Mouse (Mus musculus): ENCODE results near the gene Acap1. TPM values are rescaled to one million over a fixed set of nuclear protein-coding genes. Genes with fewer than 3 reads are reported as not detected.

Gene Acap1
- total and polyA plus RNA-seq, 3 experiments = 39.6 to 70.9 (median 58.2) TPM

- Histone ChIP-seq H3K9me3 (replicated peaks; ENCODE audit: low read length) (no peaks in the 10 kb centered on the region), H3K4me2 (ENCODE audit: insufficient read depth, low read depth, poor library complexity, severe bottlenecking) (peak within 1 kb of the TSS; percentile 81), H3K4me3 (replicated peaks in 1 of 3; ENCODE audit: low read depth in 2 of 3, low read length in 2 of 3, poor library complexity in 1 of 3) (peak within 1 kb of the TSS; percentile 67 to 91 (median 79)), H3K36me3 (replicated peaks in 1 of 2; ENCODE audit: control insufficient read depth in 1 of 2, insufficient read depth in 1 of 2, low read length in 1 of 2) (peaks cover 82 to 92% of the 10 kb centered on the region in 2 experiments), H3K4me1 (ENCODE audit: control insufficient read depth in 1 of 2, insufficient read depth in 2 of 2) (peaks cover 21 to 54% of the 10 kb centered on the region in 2 experiments), H3K79me2 (replicated peaks; ENCODE audit: control insufficient read depth, extremely low read depth, insufficient read depth, poor library complexity, severe bottlenecking) (peaks cover 28% of the 10 kb centered on the region), H3K9ac (ENCODE audit: insufficient read depth, low read depth) (peak within 1 kb of the TSS; percentile 71), H3K27me3 (replicated peaks) (no peaks in the 10 kb centered on the region), H3K27ac (ENCODE audit: insufficient read depth, low read depth) (peak within 1 kb of the TSS; percentile 54)
- peak; percentile 97 for DNase-seq (ENCODE audit: extremely low read depth)
- dilution Hi-C loops (cut with MboI; ENCODE audit: extremely low pct_ligation_motif_present, extremely low pct_unique_long_range_greater_than_20kb, low sequenced_read_pairs) (no loop called here), in situ Hi-C loops (cut with MboI; ENCODE audit: low pct_ligation_motif_present, low pct_unique_long_range_greater_than_20kb, low sequenced_read_pairs) (no loop called here)
- TF ChIP-seq UBTF (IDR thresholded peaks at IDR 0.05; ENCODE audit: low read depth, low read length) (peak; percentile 75), USF1 (IDR thresholded peaks at IDR 0.05; ENCODE audit: low read depth, low read length) (peak; percentile 80), ELF1 (IDR thresholded peaks at IDR 0.05; ENCODE audit: low read depth, low read length) (peak; percentile 100), SMC3 (IDR thresholded peaks at IDR 0.05; ENCODE audit: low read depth, low read length) (no peak), ZKSCAN1 (IDR thresholded peaks at IDR 0.05; ENCODE audit: borderline replicate concordance, low read depth, low read length) (no peak), USF2 (conservative IDR thresholded peaks at IDR 0.05; ENCODE audit: low read depth, low read length) (peak; percentile 46; the same call in 1 of the 2 replicates), EP300 (IDR thresholded peaks at IDR 0.05; ENCODE audit: low read length) (no peak), JUND (conservative IDR thresholded peaks at IDR 0.05; ENCODE audit: low read depth, low read length) (no peak), ETS1 (conservative IDR thresholded peaks at IDR 0.05; ENCODE audit: low read depth, low read length) (no peak), ZC3H11A (IDR thresholded peaks at IDR 0.05; ENCODE audit: low read depth, low read length) (no peak), SIN3A (IDR thresholded peaks at IDR 0.05; ENCODE audit: low read length) (peak; percentile 99), HCFC1 (IDR thresholded peaks at IDR 0.05; ENCODE audit: low read depth, low read length) (peak; percentile 96), CHD1 (IDR thresholded peaks at IDR 0.05; ENCODE audit: low read depth, low read length) (no peak), MYC (IDR thresholded peaks at IDR 0.05; ENCODE audit: low read depth, low read length) (peak; percentile 98), MAZ (IDR thresholded peaks at IDR 0.05; ENCODE audit: low read depth, low read length) (peak; percentile 81), ZNF384 (IDR thresholded peaks at IDR 0.05; ENCODE audit: low read depth, low read length) (no peak), PAX5 (IDR thresholded peaks at IDR 0.05; ENCODE audit: low read length) (no peak), MXI1 (IDR thresholded peaks at IDR 0.05; ENCODE audit: low read depth, low read length) (peak; percentile 98), MAX (IDR thresholded peaks at IDR 0.05; ENCODE audit: low read length) (peak; percentile 90), CHD2 (IDR thresholded peaks at IDR 0.05; ENCODE audit: low read length) (peak; percentile 98), NRF1 (IDR thresholded peaks at IDR 0.05; ENCODE audit: low read depth, low read length) (peak; percentile 45), BHLHE40 (IDR thresholded peaks at IDR 0.05; ENCODE audit: low read depth, low read length) (peak; percentile 74), NELFE (IDR thresholded peaks at IDR 0.05; ENCODE audit: low read depth, low read length) (peak; percentile 78), ZMIZ1 (IDR thresholded peaks at IDR 0.05; ENCODE audit: low read depth, low read length) (peak; percentile 93), CTCF (conservative IDR thresholded peaks at IDR 0.05 in 1 of 2, IDR thresholded peaks at IDR 0.05 in 1 of 2; ENCODE audit: low read depth in 2 of 2, low read length in 2 of 2) (no peak), RAD21 (IDR thresholded peaks at IDR 0.05; ENCODE audit: low read depth, low read length) (no peak), TCF12 (IDR thresholded peaks at IDR 0.05; ENCODE audit: low read depth, low read length) (peak; percentile 68), KAT2A (IDR thresholded peaks at IDR 0.05; ENCODE audit: insufficient replicate concordance, low read length) (peak; percentile 99), POLR2AphosphoS2 (IDR thresholded peaks at IDR 0.05; ENCODE audit: low read depth, low read length) (peak; percentile 97), JUN (IDR thresholded peaks at IDR 0.05; ENCODE audit: insufficient read depth, low read depth, low read length) (no peak), E2F4 (IDR thresholded peaks at IDR 0.05; ENCODE audit: insufficient replicate concordance, low read depth, low read length) (no peak; the same call in 1 of the 2 replicates), POLR2A (IDR thresholded peaks at IDR 0.05; ENCODE audit: low read depth, low read length) (peak; percentile 86), IRF4 (IDR thresholded peaks at IDR 0.05; ENCODE audit: low read depth, low read length) (peak; percentile 71), TBP (conservative IDR thresholded peaks at IDR 0.05; ENCODE audit: low read depth, low read length) (peak; percentile 71), MEF2A (IDR thresholded peaks at IDR 0.05; ENCODE audit: borderline replicate concordance, low read depth, low read length) (no peak; the same call in 1 of the 2 replicates), GABPA (IDR thresholded peaks at IDR 0.05; ENCODE audit: insufficient replicate concordance, low read depth, low read length) (peak; percentile 43; the same call in 1 of the 2 replicates), RCOR1 (conservative IDR thresholded peaks at IDR 0.05; ENCODE audit: low read depth, low read length) (no peak), MAFK (IDR thresholded peaks at IDR 0.05; ENCODE audit: insufficient replicate concordance, low read length) (no peak)
These were observed 18.4 kb upstream of the Acap1 start, which contains the start of gene Gps2 for GRCm38 (mm10) chr11:69913554-69914371. TSS of gene Gps2 (plus strand) at chr11:69913888.

Measured in CH12.LX (cell line).